8 mouse cellular contexts compared by ENCODE assay signal in the genomic region with DNA sequence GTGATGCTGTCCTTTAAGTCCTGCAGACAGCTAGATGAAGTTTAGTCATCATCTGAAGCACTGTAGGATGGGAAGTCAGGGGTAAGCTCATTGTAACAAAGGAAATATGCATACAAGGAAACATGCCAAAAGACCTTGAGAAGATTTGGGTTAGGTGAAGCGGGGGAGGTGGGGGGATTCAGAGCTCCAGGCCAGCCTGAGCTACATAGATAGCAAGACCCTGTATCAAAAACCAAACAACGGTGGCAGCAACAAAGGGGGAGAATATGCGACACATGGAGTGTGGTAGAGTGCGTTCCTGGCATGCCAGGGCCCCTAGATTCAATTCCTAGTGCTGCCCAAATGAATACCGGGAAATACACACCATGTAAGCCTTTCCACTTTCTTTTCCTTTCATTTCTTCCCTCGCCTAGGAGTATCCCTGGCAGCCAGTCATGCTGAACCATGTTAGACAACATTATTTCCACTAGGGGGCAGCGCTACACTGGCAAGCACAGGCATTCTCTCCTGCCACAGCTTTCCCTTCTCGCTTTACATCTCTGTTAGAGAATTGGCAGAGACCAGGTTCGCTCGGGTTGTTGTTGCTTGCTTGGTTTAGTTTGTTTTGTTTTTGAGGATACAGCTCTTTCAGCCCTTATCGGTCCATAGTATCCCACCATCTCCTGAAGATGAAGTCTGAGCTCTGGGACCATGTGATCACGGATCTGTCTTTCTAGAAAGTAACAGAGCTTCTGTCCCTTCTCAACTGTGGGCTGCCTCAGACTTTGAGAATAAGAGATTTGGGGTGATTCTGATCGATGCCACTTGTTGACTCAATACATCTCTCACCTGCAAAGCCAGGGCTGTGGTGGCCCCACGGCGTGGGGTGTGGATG. TPM values are rescaled to one million over a fixed set of nuclear protein-coding genes. Genes with fewer than 3 reads are reported as not detected.
DNase-seq lines count a peak whose midpoint lies in the region; ATAC-seq and TF ChIP-seq lines count a peak whose summit lies in the region.

No protein-coding gene starts in this region.

- peaks cover 3% of the 10 kb centered on the region; the same call in 1 of the 2 replicates for H3K4me1 ChIP-seq in forebrain, embryonic 12.5 days
- H3K4me1 ChIP-seq in heart, postnatal 0 days (ENCODE audit: control insufficient read depth, insufficient read depth): no peaks in the 10 kb centered on the region
- H3K4me1 ChIP-seq in liver, embryonic 13.5 days (replicated peaks): peaks cover 12% of the 10 kb centered on the region

- H3ac ChIP-seq in myocyte (ENCODE audit: control insufficient read depth, insufficient read length): no peak overlapping the region

- no peaks in the 10 kb centered on the region for H3K36me3 ChIP-seq in forebrain, embryonic 12.5 days (replicated peaks)
- H3K36me3 ChIP-seq in heart, postnatal 0 days (replicated peaks; ENCODE audit: control insufficient read depth, insufficient read depth, low read length): no peaks in the 10 kb centered on the region
- no peaks in the 10 kb centered on the region for H3K36me3 ChIP-seq in liver, embryonic 13.5 days
- H3K36me3 ChIP-seq in myocyte (ENCODE audit: control insufficient read depth, insufficient read depth): no peaks in the 10 kb centered on the region

- H3K79me2 ChIP-seq in myocyte (ENCODE audit: control insufficient read depth, insufficient read depth): no peaks in the 10 kb centered on the region

- 0 out of 2 replicates have a peak overlapping the region, but pooled peaks have one; percentile 0 for H3K4me2 ChIP-seq in forebrain, embryonic 12.5 days
- peak overlapping the region; percentile 36; the same call in 1 of the 2 replicates for H3K4me2 ChIP-seq in heart, postnatal 0 days (ENCODE audit: low read depth, low read length)
- H3K4me2 ChIP-seq in liver, embryonic 13.5 days: peak overlapping the region; percentile 28; the same call in 1 of the 2 replicates
- H3K4me2 ChIP-seq in myocyte (ENCODE audit: low read depth): peak overlapping the region; percentile 63

- no peak for TF ChIP-seq EP300 in heart, postnatal 0 days (IDR thresholded peaks at IDR 0.05; ENCODE audit: low read depth)

- H3K4me3 ChIP-seq in forebrain, embryonic 12.5 days (replicated peaks): no peak overlapping the region
- no peak overlapping the region for H3K4me3 ChIP-seq in heart, postnatal 0 days (ENCODE audit: low read depth, low read length)
- no peak overlapping the region for H3K4me3 ChIP-seq in liver, embryonic 13.5 days (replicated peaks)
- H3K4me3 ChIP-seq in myocyte: no peak overlapping the region

- WGBS in forebrain, embryonic 12.5 days: 29% methylated on average over 15 of the region's 15 CpGs
- 21% methylated on average over 15 of the region's 15 CpGs for WGBS in heart, postnatal 0 days
- 17% methylated on average over 15 of the region's 15 CpGs for WGBS in liver, embryonic 13.5 days (ENCODE audit: insufficient replicate concordance)

- H3K27ac ChIP-seq in forebrain, embryonic 12.5 days: no peak overlapping the region
- H3K27ac ChIP-seq in heart, postnatal 0 days (ENCODE audit: low read depth): no peak overlapping the region
- H3K27ac ChIP-seq in liver, embryonic 13.5 days: no peak overlapping the region

- peak; percentile 86 for ATAC-seq in cerebellum, adult (ENCODE audit: insufficient number of reproducible peaks, low FRiP score, low TSS enrichment)
- peak; percentile 60; the same call in 1 of the 2 replicates for ATAC-seq in forebrain, embryonic 12.5 days (ENCODE audit: low FRiP score)
- peak; percentile 76 for ATAC-seq in heart, postnatal 0 days (ENCODE audit: insufficient read depth, low read depth)
- 0 out of 2 replicates have a peak, but pooled peaks have one; percentile 29 for ATAC-seq in liver, embryonic 13.5 days (ENCODE audit: low read depth)

- peaks cover 60% of the 10 kb centered on the region for H3K27me3 ChIP-seq in forebrain, embryonic 12.5 days
- no peaks in the 10 kb centered on the region for H3K27me3 ChIP-seq in heart, postnatal 0 days (ENCODE audit: control insufficient read depth, insufficient read depth, low read length)
- no peaks in the 10 kb centered on the region for H3K27me3 ChIP-seq in liver, embryonic 13.5 days
- no peaks in the 10 kb centered on the region for H3K27me3 ChIP-seq in myocyte (ENCODE audit: control insufficient read depth, insufficient read depth, insufficient read length)

- no peak for TF ChIP-seq POLR2A in myocyte (IDR thresholded peaks at IDR 0.05; ENCODE audit: insufficient read length, low read depth)

- TF ChIP-seq CTCF in heart, postnatal 0 days (IDR thresholded peaks at IDR 0.05; ENCODE audit: low read depth): peak; percentile 97

- no peak overlapping the region for H3K9ac ChIP-seq in forebrain, embryonic 12.5 days
- no peak overlapping the region for H3K9ac ChIP-seq in heart, postnatal 0 days (replicated peaks; ENCODE audit: low read depth, low read length)
- H3K9ac ChIP-seq in liver, embryonic 13.5 days: no peak overlapping the region

- peak; percentile 54 for DNase-seq in MEL-GATA-1-ER (ENCODE audit: extremely low read depth, low read depth)
- peak; percentile 91 for DNase-seq in heart, postnatal 0 days (ENCODE audit: low spot score)
- peak; percentile 77 for DNase-seq in kidney, postnatal 14 days
- peak; percentile 48 for DNase-seq in liver, embryonic 13.5 days
- peak; percentile 49 for DNase-seq in testis, postnatal 14 days (ENCODE audit: low spot score)

- 0 out of 2 replicates have a peak, but pooled peaks cover 4% of the 10 kb centered on the region for H3K9me3 ChIP-seq in forebrain, embryonic 12.5 days
- H3K9me3 ChIP-seq in heart, postnatal 0 days (replicated peaks; ENCODE audit: control insufficient read depth, low read length): no peaks in the 10 kb centered on the region
- no peaks in the 10 kb centered on the region for H3K9me3 ChIP-seq in liver, embryonic 13.5 days (replicated peaks)

TF ChIP-seq in myocyte, 11 proteins besides CTCF, POLR2A, EP300 and RAD21:
- TF ChIP-seq TCF12 (IDR thresholded peaks at IDR 0.05; ENCODE audit: insufficient read depth, poor library complexity, severe bottlenecking): no peak
- TF ChIP-seq MYOD1 (IDR thresholded peaks at IDR 0.05; ENCODE audit: control insufficient read depth in 1 of 3, insufficient read length in 2 of 3, low read depth in 2 of 3): no peak
- no peak for TF ChIP-seq REST (IDR thresholded peaks at IDR 0.05; ENCODE audit: insufficient read depth, insufficient read length)
- no peak for TF ChIP-seq POLR2AphosphoS2 (IDR thresholded peaks at IDR 0.05; ENCODE audit: insufficient read length, low read depth)
- TF ChIP-seq USF1 (IDR thresholded peaks at IDR 0.05; ENCODE audit: low read depth): no peak

RNA-seq across cellular contexts. Expression of a gene that starts 20.9 kb away (rescaled TPM):
- 203 and 207 TPM in 2 replicates for polyA plus RNA-seq in forebrain, embryonic 12.5 days (2016; fragmentation: Nextera tagmentation; extraction: Ambion mirVana)
- total RNA-seq in heart, postnatal 0 days (2014; rRNA removed; ENCODE audit: low replicate concordance): 81.5 and 103 TPM in 2 replicates
- polyA plus RNA-seq in heart, postnatal 0 days (2015; fragmentation: Nextera tagmentation; extraction: Ambion mirVana): 98.7 and 105 TPM in 2 replicates
- polyA plus RNA-seq in liver, embryonic 13.5 days (2015; fragmentation: Nextera tagmentation; extraction: Ambion mirVana): 140 and 153 TPM in 2 replicates
- polyA plus RNA-seq in myocyte (2012; fragmentation: generic; extraction: Trizol): 459 TPM

RNA-seq across cellular contexts. Expression of a gene that starts 24.2 kb away (rescaled TPM):
- 9.3 and 9.4 TPM in 2 replicates for polyA plus RNA-seq in forebrain, embryonic 12.5 days (2016; fragmentation: Nextera tagmentation; extraction: Ambion mirVana)
- total RNA-seq in heart, postnatal 0 days (2014; rRNA removed; ENCODE audit: low replicate concordance): 0.08 and 0.11 TPM in 2 replicates
- 6.4 and 7.0 TPM in 2 replicates for polyA plus RNA-seq in heart, postnatal 0 days (2015; fragmentation: Nextera tagmentation; extraction: Ambion mirVana)
- polyA plus RNA-seq in liver, embryonic 13.5 days (2015; fragmentation: Nextera tagmentation; extraction: Ambion mirVana): 7.3 and 8.2 TPM in 2 replicates
- 4.2 TPM for polyA plus RNA-seq in myocyte (2012; fragmentation: generic; extraction: Trizol)

RNA-seq across cellular contexts. Expression of a gene that starts 44.5 kb away (rescaled TPM):
- polyA plus RNA-seq in forebrain, embryonic 12.5 days (2016; fragmentation: Nextera tagmentation; extraction: Ambion mirVana): 1.8 and 2.0 TPM in 2 replicates
- total RNA-seq in heart, postnatal 0 days (2014; rRNA removed; ENCODE audit: low replicate concordance): 6.3 and 8.3 TPM in 2 replicates
- 4.2 and 5.1 TPM in 2 replicates for polyA plus RNA-seq in heart, postnatal 0 days (2015; fragmentation: Nextera tagmentation; extraction: Ambion mirVana)
- polyA plus RNA-seq in liver, embryonic 13.5 days (2015; fragmentation: Nextera tagmentation; extraction: Ambion mirVana): 1.5 and 1.9 TPM in 2 replicates
- 1.5 TPM for polyA plus RNA-seq in myocyte (2012; fragmentation: generic; extraction: Trizol)

Comparison
In these comparisons a context has a peak if more than half of its experiments do, and no peak if none do; other contexts are left out.
1. ATAC-seq: peak in every context shown above with its lines; median percentile 86 in cerebellum, adult; 76 in heart, postnatal 0 days; 60 in forebrain, embryonic 12.5 days; 29 in liver, embryonic 13.5 days.
2. H3K4me2 ChIP-seq: peak in every context shown above with its lines; median percentile 63 in myocyte; 36 in heart, postnatal 0 days; 28 in liver, embryonic 13.5 days; 0 in forebrain, embryonic 12.5 days.